Mouse (Mus musculus) activated CD4-positive, CD25-positive, alpha-beta regulatory T cell, adult 9 weeks (primary cell): Measurements from ENCODE around the gene Prtn3. TPM values are rescaled to one million over a fixed set of nuclear protein-coding genes. Genes with fewer than 3 reads are reported as not detected.

Experiments
- polyA plus RNA-seq: library from polyadenylated mRNA; unstranded; fragments of 100-300 nt; shearing (Covaris generic); gene quantifications from one replicate; pipeline ENCODE4 v1.2.1, GENCODE M21; 2017

The Prtn3 gene
- not detected for polyA plus RNA-seq

GRCm38 (mm10) chr10:79874290-79874862 lies at the start of gene Prtn3, which contains the start of gene Plppr3:
Prtn3 (plus strand) TSS chr10:79874476.
Plppr3 (minus strand) TSS chr10:79874634.

DNA sequence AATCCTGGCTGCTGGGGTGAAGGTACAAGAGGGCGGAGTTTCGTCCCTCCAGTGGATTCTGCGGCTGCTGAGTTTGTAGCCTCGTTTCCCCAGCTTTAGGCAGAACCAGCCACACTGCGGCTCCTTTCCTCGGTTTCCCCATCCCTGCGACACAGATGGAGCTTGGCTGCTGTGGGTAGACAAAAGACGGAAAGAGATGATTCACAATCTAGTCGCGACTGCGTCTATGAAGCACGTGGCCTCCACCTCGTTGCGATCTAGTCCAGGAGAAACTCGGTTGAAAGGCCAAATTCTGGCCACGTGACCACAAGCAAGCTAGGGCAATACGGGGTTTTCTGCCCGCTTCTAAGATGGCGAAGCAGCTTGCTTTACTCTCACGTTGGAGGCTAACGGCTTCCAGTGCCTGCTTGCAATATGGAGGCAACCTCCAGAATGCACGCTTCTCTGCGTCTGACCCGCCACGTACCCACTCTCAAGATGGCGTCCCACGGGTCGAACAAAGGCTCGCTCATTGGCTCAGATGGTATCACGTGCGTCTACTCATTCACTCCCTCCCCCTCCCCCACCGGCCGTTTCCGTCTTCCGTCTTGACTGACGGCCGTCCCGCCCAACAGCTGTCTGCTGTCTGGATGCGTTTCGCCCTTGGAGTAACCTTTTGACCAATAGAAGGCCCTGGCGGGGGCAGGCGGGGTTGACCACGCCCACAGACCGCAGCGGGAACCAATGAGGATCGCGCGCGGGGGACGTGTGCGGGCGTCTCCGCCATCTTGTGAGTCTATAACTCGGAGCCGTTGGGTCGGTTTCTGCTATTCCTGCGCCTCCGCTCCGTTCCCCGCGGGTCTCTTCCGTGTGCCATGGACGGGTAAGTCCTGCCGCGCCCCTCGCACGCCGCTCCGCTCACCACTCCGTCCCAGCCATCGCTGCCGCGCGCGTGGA lies 20.1 kb upstream of the Prtn3 start, which contains the start of gene Ptbp1:
TSS of gene Ptbp1 (plus strand) at position 568 of the 936 bp plus-strand sequence.

GRCm38 (mm10) chr10:79886054-79886453 lies 11.8 kb downstream of the Prtn3 start, which contains the start of gene Elane:
Elane (plus strand) TSS chr10:79886247.

DNA sequence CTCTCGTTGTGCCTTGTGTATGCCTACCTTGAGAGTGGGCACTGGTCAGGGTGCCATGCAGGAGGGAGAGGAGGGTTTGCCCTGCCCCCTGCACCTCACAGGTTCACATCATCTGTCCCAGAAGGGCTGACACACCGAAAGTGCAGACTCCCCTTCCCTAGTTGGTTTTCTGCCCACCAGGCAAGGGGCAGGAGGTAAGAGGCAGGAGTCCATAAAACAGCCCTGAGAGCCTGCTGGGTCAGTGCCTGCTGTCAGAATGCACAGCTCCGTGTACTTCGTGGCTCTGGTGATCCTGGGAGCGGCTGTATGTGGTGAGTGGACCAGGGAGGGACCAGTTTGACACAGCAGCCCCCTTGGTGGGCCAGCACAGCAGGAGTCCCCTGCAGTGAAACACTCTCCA lies 16.4 kb downstream of the Prtn3 start, which contains the start of gene Cfd:
TSS of gene Cfd (plus strand) at position 184 of the 400 bp plus-strand sequence.

GRCm38 (mm10) chr10:79908167-79909091 lies 34.2 kb downstream of the Prtn3 start, which contains the start of gene Med16:
Med16 (minus strand) TSS chr10:79908923.

GRCm38 (mm10) chr10:79910556-79910955 lies 36.3 kb downstream of the Prtn3 start, which contains the start of gene Gm26602:
Gm26602 (plus strand) TSS chr10:79910856.

GRCm38 (mm10) chr10:79916808-79917531 lies 42.7 kb downstream of the Prtn3 start, which contains the start of gene Kiss1r:
Kiss1r (plus strand) TSS chr10:79916971.

DNA sequence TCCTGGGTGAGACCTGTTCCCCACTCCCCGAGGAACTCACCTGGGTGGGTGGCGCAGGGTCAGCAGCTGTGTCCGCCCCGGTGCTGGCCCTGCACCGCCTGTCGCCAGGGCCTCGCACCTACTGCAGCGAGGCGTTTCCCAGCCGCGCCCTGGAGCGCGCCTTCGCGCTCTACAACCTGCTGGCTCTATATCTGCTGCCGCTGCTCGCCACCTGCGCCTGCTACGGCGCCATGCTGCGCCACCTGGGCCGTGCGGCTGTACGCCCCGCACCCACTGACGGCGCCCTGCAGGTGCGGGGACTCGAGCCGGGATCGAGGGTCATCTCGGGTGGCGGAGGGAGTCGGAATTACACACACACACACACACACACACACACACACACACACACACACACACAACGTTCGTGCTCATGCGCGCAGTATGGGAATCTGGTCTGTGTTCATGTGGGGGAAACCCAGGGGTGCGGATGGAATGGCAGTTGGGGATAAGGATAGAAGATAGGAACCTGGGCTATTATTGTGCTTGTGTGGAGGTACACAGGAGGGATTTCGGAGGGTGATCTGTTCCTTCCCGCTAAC lies 46.8 kb downstream of the Prtn3 start, which contains the start of gene R3hdm4:
TSS of gene R3hdm4 (minus strand) at position 251 of the 578 bp plus-strand sequence.

DNA sequence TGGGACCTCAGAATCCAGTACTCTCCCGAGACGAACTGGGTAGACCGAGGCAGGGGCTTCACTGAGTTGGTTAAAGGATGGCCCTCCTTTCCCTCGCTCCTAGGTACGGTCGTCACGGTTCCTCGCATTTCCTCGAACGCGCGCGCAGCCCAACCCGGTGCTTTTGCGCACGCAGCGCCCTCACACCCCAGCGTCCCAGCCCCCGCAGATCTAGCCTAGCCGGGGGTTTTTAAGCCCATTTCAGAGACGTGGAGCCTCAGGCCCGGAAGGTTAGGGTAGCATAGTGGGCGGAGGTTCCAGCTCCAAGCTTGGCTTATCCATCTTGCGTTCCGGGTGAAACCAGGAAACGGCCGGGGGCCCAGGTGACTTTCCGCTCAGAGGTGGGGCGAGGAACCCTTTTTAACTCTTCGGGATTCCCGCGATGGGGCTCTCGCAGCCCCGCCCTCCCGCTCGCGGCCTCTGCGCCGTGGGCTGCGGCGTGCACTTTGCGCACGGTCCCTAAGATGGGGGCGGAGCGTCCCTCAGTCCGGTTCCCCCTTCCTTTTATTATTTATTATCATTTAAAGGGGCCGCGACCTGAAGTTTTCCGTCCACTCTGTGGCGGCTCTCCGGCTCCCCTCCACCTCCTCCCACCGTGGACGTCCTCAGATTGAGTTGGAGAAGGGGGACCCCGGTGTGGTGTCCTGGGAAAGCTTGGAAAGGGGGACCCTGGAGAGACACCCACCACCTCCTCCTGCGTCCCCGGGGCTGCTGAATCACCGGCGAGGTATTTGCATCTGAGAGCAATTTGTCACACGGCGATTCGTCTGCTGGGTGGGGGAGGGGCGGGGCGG lies 52.4 kb downstream of the Prtn3 start, which contains the start of gene Arid3a:
TSS of gene Arid3a (plus strand) at position 553 of the 833 bp plus-strand sequence.

Other genes with a start within 250 kb of the Prtn3 start
- not detected for gene Shc2, start 236.6 kb upstream of the Prtn3 start, polyA plus RNA-seq
- gene Odf3l2, start 228.7 kb upstream of the Prtn3 start, polyA plus RNA-seq: not detected
- not detected for gene Madcam1, start 209.9 kb upstream of the Prtn3 start, polyA plus RNA-seq
- gene Tpgs1, start 205.1 kb upstream of the Prtn3 start, polyA plus RNA-seq: 46.7 TPM
- gene Cdc34, start 192.3 kb upstream of the Prtn3 start, polyA plus RNA-seq: 14.7 TPM
- gene Gzmm, start 185.5 kb upstream of the Prtn3 start, polyA plus RNA-seq: 0.71 TPM
- gene Bsg, start 170.0 kb upstream of the Prtn3 start, polyA plus RNA-seq: 281 TPM
- not detected for gene Hcn2, start 157.8 kb upstream of the Prtn3 start, polyA plus RNA-seq
- 46.0 TPM for gene Polrmt, start 127.9 kb upstream of the Prtn3 start, polyA plus RNA-seq
- gene Fgf22, start 119.4 kb upstream of the Prtn3 start, polyA plus RNA-seq: not detected
- 5.1 TPM for gene Rnf126, start 107.5 kb upstream of the Prtn3 start, polyA plus RNA-seq
- gene Fstl3, start 97.2 kb upstream of the Prtn3 start, polyA plus RNA-seq: 0.68 TPM
- not detected for gene Prss57, start 83.5 kb upstream of the Prtn3 start, polyA plus RNA-seq
- gene Palm, start 80.9 kb upstream of the Prtn3 start, polyA plus RNA-seq: 0.38 TPM
- gene Misp, start 53.5 kb upstream of the Prtn3 start, polyA plus RNA-seq: not detected
- 322 TPM for gene Ptbp1, start 20.0 kb upstream of the Prtn3 start, polyA plus RNA-seq
- gene Plppr3, start 158 bp downstream of the Prtn3 start, polyA plus RNA-seq: 3.9 TPM
- not detected for gene Elane, start 11.8 kb downstream of the Prtn3 start, polyA plus RNA-seq
- gene Cfd, start 16.4 kb downstream of the Prtn3 start, polyA plus RNA-seq: not detected
- 20.7 TPM for gene Med16, start 34.4 kb downstream of the Prtn3 start, polyA plus RNA-seq
- gene Gm26602, start 36.4 kb downstream of the Prtn3 start, polyA plus RNA-seq: 15.2 TPM
- 0.28 TPM for gene Kiss1r, start 42.5 kb downstream of the Prtn3 start, polyA plus RNA-seq
- gene R3hdm4, start 46.7 kb downstream of the Prtn3 start, polyA plus RNA-seq: 208 TPM
- 12.7 TPM for gene Arid3a, start 52.6 kb downstream of the Prtn3 start, polyA plus RNA-seq
- gene Wdr18, start 85.7 kb downstream of the Prtn3 start, polyA plus RNA-seq: 78.4 TPM
- not detected for gene Grin3b, start 96.2 kb downstream of the Prtn3 start, polyA plus RNA-seq
- 6.6 TPM for gene Tmem259, start 109.9 kb downstream of the Prtn3 start, polyA plus RNA-seq
- gene Cnn2, start 114.1 kb downstream of the Prtn3 start, polyA plus RNA-seq: 1,121 TPM
- 76.2 TPM for gene Abca7, start 122.0 kb downstream of the Prtn3 start, polyA plus RNA-seq
- gene Arhgap45, start 142.2 kb downstream of the Prtn3 start, polyA plus RNA-seq: 886 TPM
- 193 TPM for gene Polr2e, start 165.3 kb downstream of the Prtn3 start, polyA plus RNA-seq
- 519 TPM for gene Gpx4, start 172.7 kb downstream of the Prtn3 start, polyA plus RNA-seq
- gene Sbno2, start 231.1 kb downstream of the Prtn3 start, polyA plus RNA-seq: 66.2 TPM
- gene Stk11, start 241.3 kb downstream of the Prtn3 start, polyA plus RNA-seq: 13.7 TPM